Mouse (Mus musculus) heart, adult 2 months (tissue): ENCODE results near the gene Blm.

Experiments used
- CTCF ChIP-seq: fragments of 200-600 bp; IDR thresholded peaks from 2 replicates; pipeline ENCODE4 v1.8.1; 2022; ENCODE audit warnings: antibody characterized with exemption, mild to moderate bottlenecking, moderate library complexity
- EP300 ChIP-seq: fragments of 200-500 bp; IDR thresholded peaks from 2 replicates; pipeline ENCODE4 v1.6.1; 2011; ENCODE audit warnings: low read depth, low read length, control low read depth; ENCODE audit not compliant: insufficient read depth
- POLR2A ChIP-seq: fragments of 200-500 bp; IDR thresholded peaks from 2 replicates; pipeline ENCODE4 v1.6.1; 2011; ENCODE audit warnings: mild to moderate bottlenecking, low read depth, low read length, control low read depth; ENCODE audit not compliant: insufficient read depth

GRCm38 (mm10) chr7:80473837-80474236, 61.1 kb downstream of the Blm start:
- TF ChIP-seq CTCF (no peak), POLR2A (no peak), EP300 (no peak)
